Mouse (Mus musculus): ENCODE data around the gene Arid1a. TPM values are rescaled to one million over a fixed set of nuclear protein-coding genes. Genes with fewer than 3 reads are reported as not detected.

The Arid1a gene
- total and polyA plus RNA-seq, 2 experiments, result 5.9 to 21.9 TPM

- Histone ChIP-seq H3K9ac (ENCODE audit: low read depth, low read length) (peak overlapping the region; percentile 98), H3K27me3 (ENCODE audit: control insufficient read depth, insufficient read depth, low read length) (no peaks in the 10 kb centered on the region), H3K4me3 (ENCODE audit: insufficient read depth, low read depth, low read length) (0 out of 2 replicates have a peak overlapping the region, but pooled peaks have one; percentile 96), H3K79me2 (ENCODE audit: control insufficient read depth, insufficient read depth, low read length) (peaks cover 25% of the 10 kb centered on the region), H3K36me3 (ENCODE audit: control insufficient read depth, insufficient read depth, low read length) (no peaks in the 10 kb centered on the region), H3K4me1 (ENCODE audit: control insufficient read depth, insufficient read depth, low read length) (peaks cover 18% of the 10 kb centered on the region), H3K27ac (replicated peaks; ENCODE audit: insufficient read depth, low read depth, low read length) (peak overlapping the region; percentile 85)
- TF ChIP-seq CTCF (IDR thresholded peaks at IDR 0.05; ENCODE audit: low read depth, low read length), result no peak
- TF ChIP-seq POLR2A (IDR thresholded peaks at IDR 0.05; ENCODE audit: extremely low read depth, insufficient read depth, low read length), result no peak
- DNase-seq (ENCODE audit: extremely low read depth, low read depth, low spot score), result no peak
- WGBS, result 33% methylated on average over 10 of the region's 10 CpGs
Observed at GRCm38 (mm10) chr4:133754871-133755765, 1.5 kb downstream of the Arid1a start.

GRCm38 (mm10) chr4:133754238-133754637 lies 2.3 kb downstream of the Arid1a start:
- Histone ChIP-seq H3K4me1 (ENCODE audit: control insufficient read depth, insufficient read depth, low read length) (peaks cover 18% of the 10 kb centered on the region), H3K27me3 (ENCODE audit: control insufficient read depth, insufficient read depth, low read length) (no peaks in the 10 kb centered on the region), H3K9ac (ENCODE audit: low read depth, low read length) (peak overlapping the region; percentile 98), H3K27ac (replicated peaks; ENCODE audit: insufficient read depth, low read depth, low read length) (peak overlapping the region; percentile 85), H3K79me2 (ENCODE audit: control insufficient read depth, insufficient read depth, low read length) (peaks cover 33% of the 10 kb centered on the region), H3K36me3 (ENCODE audit: control insufficient read depth, insufficient read depth, low read length) (no peaks in the 10 kb centered on the region), H3K4me3 (ENCODE audit: insufficient read depth, low read depth, low read length) (peak overlapping the region; percentile 96)
- peak; percentile 6; the same call in 1 of the 2 replicates for TF ChIP-seq CTCF (IDR thresholded peaks at IDR 0.05; ENCODE audit: low read depth, low read length)
- peak; percentile 38; the same call in 1 of the 2 replicates for TF ChIP-seq POLR2A (IDR thresholded peaks at IDR 0.05; ENCODE audit: extremely low read depth, insufficient read depth, low read length)
- under 1% methylated on average over 50 of the region's 50 CpGs for whole genome bisulfite sequencing
- peak; percentile 82 for DNase-seq (ENCODE audit: extremely low read depth, low read depth, low spot score)

GRCm38 (mm10) chr4:133753375-133754190 lies 3.0 kb downstream of the Arid1a start:
- 2% methylated on average over 49 of the region's 99 CpGs for WGBS

GRCm38 (mm10) chr4:133752449-133753374 lies 3.9 kb downstream of the Arid1a start:
- Histone ChIP-seq H3K27me3 (ENCODE audit: control insufficient read depth, insufficient read depth, low read length) (no peaks in the 10 kb centered on the region), H3K4me3 (ENCODE audit: insufficient read depth, low read depth, low read length) (peak overlapping the region; percentile 96), H3K27ac (replicated peaks; ENCODE audit: insufficient read depth, low read depth, low read length) (peak overlapping the region; percentile 85), H3K36me3 (ENCODE audit: control insufficient read depth, insufficient read depth, low read length) (no peaks in the 10 kb centered on the region), H3K9ac (ENCODE audit: low read depth, low read length) (peak overlapping the region; percentile 99), H3K79me2 (ENCODE audit: control insufficient read depth, insufficient read depth, low read length) (peaks cover 44% of the 10 kb centered on the region), H3K4me1 (ENCODE audit: control insufficient read depth, insufficient read depth, low read length) (peaks cover 27% of the 10 kb centered on the region)
- DNase-seq (ENCODE audit: extremely low read depth, low read depth, low spot score), result no peak
- 1% methylated on average over 74 of the region's 121 CpGs for WGBS
- no peak for TF ChIP-seq CTCF (IDR thresholded peaks at IDR 0.05; ENCODE audit: low read depth, low read length)
- no peak for TF ChIP-seq POLR2A (IDR thresholded peaks at IDR 0.05; ENCODE audit: extremely low read depth, insufficient read depth, low read length)

More at GRCm38 (mm10) chr4:133753375-133754190, 3.0 kb downstream of the Arid1a start:
- peak; percentile 48 for DNase-seq (ENCODE audit: extremely low read depth, low read depth, low spot score)
- Histone ChIP-seq H3K27ac (replicated peaks; ENCODE audit: insufficient read depth, low read depth, low read length) (peak overlapping the region; percentile 91), H3K79me2 (ENCODE audit: control insufficient read depth, insufficient read depth, low read length) (peaks cover 38% of the 10 kb centered on the region), H3K4me1 (ENCODE audit: control insufficient read depth, insufficient read depth, low read length) (peaks cover 23% of the 10 kb centered on the region), H3K27me3 (ENCODE audit: control insufficient read depth, insufficient read depth, low read length) (no peaks in the 10 kb centered on the region), H3K36me3 (ENCODE audit: control insufficient read depth, insufficient read depth, low read length) (no peaks in the 10 kb centered on the region), H3K9ac (ENCODE audit: low read depth, low read length) (peak overlapping the region; percentile 99), H3K4me3 (ENCODE audit: insufficient read depth, low read depth, low read length) (peak overlapping the region; percentile 96)
- TF ChIP-seq CTCF (IDR thresholded peaks at IDR 0.05; ENCODE audit: low read depth, low read length), result no peak
- TF ChIP-seq POLR2A (IDR thresholded peaks at IDR 0.05; ENCODE audit: extremely low read depth, insufficient read depth, low read length), result peak; percentile 82
